Mouse (Mus musculus) kidney, postnatal 0 days (tissue): ENCODE results near the gene Hoxb6. TPM values are rescaled to one million over a fixed set of nuclear protein-coding genes. Genes with fewer than 3 reads are reported as not detected.

Experiments used
- ATAC-seq: fragments of 200-750 bp; cut with Nextera tagmentation; replicated peaks from 2 replicates; pipeline ENCODE4 v1.8.0; 2017; ENCODE audit warnings: low read depth, moderate number of reproducible peaks, moderate TSS enrichment, moderate library complexity; ENCODE audit not compliant: low FRiP score
- DNase-seq: peaks from one replicate; pipeline ENCODE4 v3.0.0-alpha.2; 2016; ENCODE audit warnings: low spot score
- H3K27ac ChIP-seq: fragments of 300-500 bp; sonication (generic); 2 replicates; pipeline ENCODE4 v1.5.1; 2014; ENCODE audit warnings: mild to moderate bottlenecking
- H3K27me3 ChIP-seq: fragments of 300-500 bp; sonication (generic); 2 replicates; pipeline ENCODE4 v1.6.1; 2014; ENCODE audit warnings: low read length, mixed read lengths; ENCODE audit not compliant: insufficient read depth
- H3K36me3 ChIP-seq: fragments of 300-500 bp; sonication (generic); 2 replicates; pipeline ENCODE4 v1.6.1; 2014; ENCODE audit warnings: low read length, mixed read lengths; ENCODE audit not compliant: insufficient read depth
- H3K4me1 ChIP-seq: fragments of 300-500 bp; sonication (generic); replicated peaks from 2 replicates; pipeline ENCODE4 v1.6.1; 2014; ENCODE audit warnings: antibody characterized with exemption, low read length, mixed read lengths; ENCODE audit not compliant: insufficient read depth
- H3K4me2 ChIP-seq: fragments of 300-500 bp; sonication (generic); 2 replicates; pipeline ENCODE4 v1.6.1; 2014; ENCODE audit warnings: mild to moderate bottlenecking, low read length, moderate library complexity, mixed read lengths
- H3K4me3 ChIP-seq: fragments of 300-500 bp; sonication (generic); replicated peaks from 2 replicates; pipeline ENCODE4 v1.5.1; 2014; ENCODE audit warnings: low read depth, low read length
- H3K9ac ChIP-seq: fragments of 300-500 bp; sonication (generic); 2 replicates; pipeline ENCODE4 v1.6.1; 2014; ENCODE audit warnings: low read depth, low read length
- H3K9me3 ChIP-seq: fragments of 300-500 bp; sonication (generic); replicated peaks from 2 replicates; pipeline ENCODE4 v1.6.1; 2016; ENCODE audit warnings: low read length, inconsistent platforms, mixed read lengths
- CTCF ChIP-seq: IDR thresholded peaks from 2 replicates; pipeline ENCODE4 v1.5.1; 2016; ENCODE audit warnings: antibody characterized with exemption, low read depth, mild to moderate bottlenecking, moderate library complexity
- WGBS: fragments of 180-500 bp; shearing (Covaris S2); extraction: QIAGEN DNeasy Blood & Tissue Kit; methylation state at CpG from one replicate; pipeline ENCODE4 v1.1.7; 2014; 5-methylcytosine and 5-hydroxymethylcytosine counted together
- polyA plus RNA-seq: library from polyadenylated mRNA; unstranded; fragments of >200 nt; fragmentation: Nextera tagmentation; extraction: Ambion mirVana; gene quantifications from 2 replicates; pipeline ENCODE4 v1.2.1, GENCODE M21; 2015

The Hoxb6 gene
- polyA plus RNA-seq, 1 experiment from 2014 or later = 45.0 TPM

- Histone ChIP-seq H3K27me3 (no peaks in the 10 kb centered on the region), H3K27ac (peak overlapping the region; percentile 99), H3K36me3 (no peaks in the 10 kb centered on the region), H3K9ac (peak overlapping the region; percentile 98), H3K4me3 (peak overlapping the region; percentile 83), H3K4me2 (peak overlapping the region; percentile 96), H3K4me1 (peaks cover 39% of the 10 kb centered on the region), H3K9me3 (no peaks in the 10 kb centered on the region)
- ATAC-seq (peak; percentile 62), DNase-seq (peak; percentile 97)
- WGBS = 11% methylated on average over 13 of the region's 13 CpGs
- no peak for TF ChIP-seq CTCF
These were observed 14.6 kb downstream of the Hoxb6 start for GRCm38 (mm10) chr11:96306908-96307269.

- peak overlapping the region; percentile 96 for H3K4me2 ChIP-seq
- peak overlapping the region; percentile 99 for H3K27ac ChIP-seq
- H3K4me1 ChIP-seq = peaks cover 33% of the 10 kb centered on the region
- TF ChIP-seq CTCF = no peak
- 12% methylated on average over 4 of the region's 4 CpGs for WGBS
- peak overlapping the region; percentile 98 for H3K9ac ChIP-seq
- no peaks in the 10 kb centered on the region for H3K27me3 ChIP-seq
- H3K9me3 ChIP-seq = no peaks in the 10 kb centered on the region
- H3K4me3 ChIP-seq = peak overlapping the region; percentile 83
- DNase-seq = no peak
- no peak for ATAC-seq
- H3K36me3 ChIP-seq = no peaks in the 10 kb centered on the region
These were observed 16.5 kb downstream of the Hoxb6 start for GRCm38 (mm10) chr11:96308763-96309162.

- no peaks in the 10 kb centered on the region for H3K27me3 ChIP-seq
- DNase-seq (peak; percentile 95), ATAC-seq (no peak)
- H3K9me3 ChIP-seq = no peaks in the 10 kb centered on the region
- H3K4me1 ChIP-seq = peaks cover 33% of the 10 kb centered on the region
- WGBS = 6% methylated on average over 4 of the region's 4 CpGs
- H3K4me3 ChIP-seq = peak overlapping the region; percentile 83
- H3K4me2 ChIP-seq = peak overlapping the region; percentile 96
- no peaks in the 10 kb centered on the region for H3K36me3 ChIP-seq
- peak overlapping the region; percentile 98 for H3K9ac ChIP-seq
- TF ChIP-seq CTCF = peak; percentile 24; the same call in 1 of the 2 replicates
- peak overlapping the region; percentile 99 for H3K27ac ChIP-seq
These were observed 17.0 kb downstream of the Hoxb6 start for GRCm38 (mm10) chr11:96309288-96309687.

GRCm38 (mm10) chr11:96310183-96310938 is 18.1 kb downstream of the Hoxb6 start:
- 13% methylated on average over 20 of the region's 20 CpGs for WGBS
- H3K4me2 ChIP-seq = peak overlapping the region; percentile 96
- no peaks in the 10 kb centered on the region for H3K27me3 ChIP-seq
- H3K4me3 ChIP-seq = peak overlapping the region; percentile 83
- TF ChIP-seq CTCF = no peak
- peaks cover 33% of the 10 kb centered on the region for H3K4me1 ChIP-seq
- H3K9ac ChIP-seq = peak overlapping the region; percentile 98
- peak overlapping the region; percentile 99 for H3K27ac ChIP-seq
- no peaks in the 10 kb centered on the region for H3K9me3 ChIP-seq
- DNase-seq (no peak), ATAC-seq (no peak)
- no peaks in the 10 kb centered on the region for H3K36me3 ChIP-seq

- no peak for DNase-seq
- peak overlapping the region; percentile 99 for H3K27ac ChIP-seq
- WGBS = 9% methylated on average over 6 of the region's 6 CpGs
- H3K4me2 ChIP-seq = peak overlapping the region; percentile 96
- ATAC-seq = no peak
- H3K4me1 ChIP-seq = peaks cover 32% of the 10 kb centered on the region
- H3K4me3 ChIP-seq = peak overlapping the region; percentile 83
- TF ChIP-seq CTCF = no peak
- peak overlapping the region; percentile 98 for H3K9ac ChIP-seq
- H3K27me3 ChIP-seq = no peaks in the 10 kb centered on the region
- no peaks in the 10 kb centered on the region for H3K9me3 ChIP-seq
- H3K36me3 ChIP-seq = no peaks in the 10 kb centered on the region
These were observed 18.8 kb downstream of the Hoxb6 start for GRCm38 (mm10) chr11:96311097-96311496.

GRCm38 (mm10) chr11:96311520-96312417 is 19.5 kb downstream of the Hoxb6 start:
- no peaks in the 10 kb centered on the region for H3K27me3 ChIP-seq
- H3K4me2 ChIP-seq = peak overlapping the region; percentile 96
- peak; percentile 78 for TF ChIP-seq CTCF
- peak overlapping the region; percentile 98 for H3K9ac ChIP-seq
- no peaks in the 10 kb centered on the region for H3K36me3 ChIP-seq
- no peaks in the 10 kb centered on the region for H3K9me3 ChIP-seq
- peaks cover 28% of the 10 kb centered on the region for H3K4me1 ChIP-seq
- WGBS = 4% methylated on average over 31 of the region's 31 CpGs
- H3K27ac ChIP-seq = peak overlapping the region; percentile 99
- ATAC-seq (peak; percentile 54), DNase-seq (peak; percentile 95)
- H3K4me3 ChIP-seq = peak overlapping the region; percentile 83
